Mouse (Mus musculus) stomach, embryonic 14.5 days (tissue): ENCODE results near the gene Mrpl52. TPM values are rescaled to one million over a fixed set of nuclear protein-coding genes. Genes with fewer than 3 reads are reported as not detected.

Experiments
- ATAC-seq: fragments of 200-750 bp; cut with Nextera tagmentation; 2 replicates; pipeline ENCODE4 v1.8.0; 2017; ENCODE audit warnings: low read depth, moderate TSS enrichment; ENCODE audit not compliant: insufficient number of reproducible peaks, insufficient read depth, low FRiP score
- H3K27ac ChIP-seq: fragments of 300-500 bp; sonication (generic); 2 replicates; pipeline ENCODE4 v1.5.1; 2014; ENCODE audit warnings: mild to moderate bottlenecking, low read length, moderate library complexity, mixed read lengths
- H3K27me3 ChIP-seq: fragments of 300-500 bp; sonication (generic); 2 replicates; pipeline ENCODE4 v1.6.1; 2014; ENCODE audit warnings: low read length, control low read depth, mixed read lengths; ENCODE audit not compliant: control insufficient read depth, insufficient read depth
- H3K36me3 ChIP-seq: fragments of 300-500 bp; sonication (generic); 2 replicates; pipeline ENCODE4 v1.6.1; 2014; ENCODE audit warnings: mild to moderate bottlenecking, control low read depth, low read length, moderate library complexity, mixed read lengths; ENCODE audit not compliant: control insufficient read depth, insufficient read depth
- H3K4me1 ChIP-seq: fragments of 300-500 bp; sonication (generic); 2 replicates; pipeline ENCODE4 v1.6.1; 2014; ENCODE audit warnings: low read length, control low read depth, mixed read lengths; ENCODE audit not compliant: control insufficient read depth, insufficient read depth
- H3K4me2 ChIP-seq: fragments of 300-500 bp; sonication (generic); replicated peaks from 2 replicates; pipeline ENCODE4 v1.6.1; 2014; ENCODE audit warnings: low read depth, low read length, control low read depth
- H3K4me3 ChIP-seq: fragments of 300-500 bp; sonication (generic); 2 replicates; pipeline ENCODE4 v1.5.1; 2014; ENCODE audit warnings: low read depth, low read length, control low read depth
- H3K9ac ChIP-seq: fragments of 300-500 bp; sonication (generic); replicated peaks from 2 replicates; pipeline ENCODE4 v1.6.1; 2014; ENCODE audit warnings: low read depth, mild to moderate bottlenecking, control low read depth, low read length, moderate library complexity, mixed read lengths
- H3K9me3 ChIP-seq: fragments of 300-500 bp; sonication (generic); 2 replicates; pipeline ENCODE4 v1.6.1; 2016; ENCODE audit warnings: low read depth, low read length, control low read depth; ENCODE audit not compliant: control insufficient read depth
- WGBS: fragments of 180-500 bp; shearing (Covaris S2); extraction: QIAGEN DNeasy Blood & Tissue Kit; methylation state at CpG from one replicate; pipeline ENCODE4 v1.1.7; 2014; 5-methylcytosine and 5-hydroxymethylcytosine counted together
- polyA plus RNA-seq: library from polyadenylated mRNA; unstranded; fragments of >200 nt; fragmentation: Nextera tagmentation; extraction: Ambion mirVana; gene quantifications from 2 replicates; pipeline ENCODE4 v1.2.1, GENCODE M21; 2014

The Mrpl52 gene
- polyA plus RNA-seq = 284 and 312 TPM in 2 replicates

GRCm38 (mm10) chr14:54426689-54427398 lies at the start of gene Mrpl52:
Gene Mrpl52 (plus strand): TSS chr14:54426909.
- WGBS = under 1% methylated on average over 48 of the region's 48 CpGs
- peak; percentile 64; the same call in 1 of the 2 replicates for ATAC-seq
- Histone ChIP-seq H3K9me3 (no peaks in the 10 kb centered on the region), H3K36me3 (peaks cover 6% of the 10 kb centered on the region; the same call in 1 of the 2 replicates), H3K4me3 (peak within 1 kb of the TSS; percentile 94), H3K4me1 (peaks cover 15% of the 10 kb centered on the region; the same call in 1 of the 2 replicates), H3K9ac (peak within 1 kb of the TSS; percentile 77), H3K4me2 (peak within 1 kb of the TSS; percentile 74), H3K27me3 (no peaks in the 10 kb centered on the region), H3K27ac (peak within 1 kb of the TSS; percentile 89)

- ATAC-seq = no peak
- 81% methylated on average over 6 of the region's 6 CpGs for WGBS
- H3K27ac ChIP-seq = no peak overlapping the region
- H3K4me3 ChIP-seq = no peak overlapping the region
- no peaks in the 10 kb centered on the region for H3K27me3 ChIP-seq
- no peak overlapping the region for H3K4me2 ChIP-seq
- no peaks in the 10 kb centered on the region for H3K9me3 ChIP-seq
- peaks cover 3% of the 10 kb centered on the region; the same call in 1 of the 2 replicates for H3K36me3 ChIP-seq
- H3K4me1 ChIP-seq = 0 out of 2 replicates have a peak, but pooled peaks cover 3% of the 10 kb centered on the region
- H3K9ac ChIP-seq = no peak overlapping the region
Measured at GRCm38 (mm10) chr14:54377166-54377565, 49.5 kb upstream of the Mrpl52 start.

GRCm38 (mm10) chr14:54379571-54379970 lies 47.1 kb upstream of the Mrpl52 start:
- Histone ChIP-seq H3K4me3 (no peak overlapping the region), H3K9ac (no peak overlapping the region), H3K36me3 (no peaks in the 10 kb centered on the region), H3K27ac (no peak overlapping the region), H3K4me2 (no peak overlapping the region), H3K9me3 (no peaks in the 10 kb centered on the region), H3K4me1 (0 out of 2 replicates have a peak, but pooled peaks cover 4% of the 10 kb centered on the region), H3K27me3 (no peaks in the 10 kb centered on the region)
- ATAC-seq = no peak
- 54% methylated on average over 13 of the region's 13 CpGs for WGBS

GRCm38 (mm10) chr14:54380616-54381015 lies 46.1 kb upstream of the Mrpl52 start:
- ATAC-seq = no peak

GRCm38 (mm10) chr14:54381816-54382215 lies 44.9 kb upstream of the Mrpl52 start:
- no peaks in the 10 kb centered on the region for H3K27me3 ChIP-seq
- H3K4me3 ChIP-seq = no peak overlapping the region
- no peak overlapping the region for H3K27ac ChIP-seq
- no peak overlapping the region for H3K9ac ChIP-seq
- 61% methylated on average over 10 of the region's 10 CpGs for WGBS
- H3K9me3 ChIP-seq = no peaks in the 10 kb centered on the region
- ATAC-seq = no peak
- no peaks in the 10 kb centered on the region for H3K36me3 ChIP-seq
- H3K4me1 ChIP-seq = 0 out of 2 replicates have a peak, but pooled peaks cover 4% of the 10 kb centered on the region
- H3K4me2 ChIP-seq = no peak overlapping the region

More at GRCm38 (mm10) chr14:54380616-54381015, 46.1 kb upstream of the Mrpl52 start:
- no peaks in the 10 kb centered on the region for H3K27me3 ChIP-seq
- no peaks in the 10 kb centered on the region for H3K9me3 ChIP-seq
- H3K4me3 ChIP-seq = no peak overlapping the region
- WGBS = 70% methylated on average over 4 of the region's 4 CpGs
- H3K4me1 ChIP-seq = 0 out of 2 replicates have a peak, but pooled peaks cover 4% of the 10 kb centered on the region
- no peak overlapping the region for H3K9ac ChIP-seq
- no peak overlapping the region for H3K27ac ChIP-seq
- H3K4me2 ChIP-seq = no peak overlapping the region
- no peaks in the 10 kb centered on the region for H3K36me3 ChIP-seq

- Histone ChIP-seq H3K9ac (no peak overlapping the region), H3K27me3 (no peaks in the 10 kb centered on the region), H3K27ac (no peak overlapping the region), H3K4me2 (no peak overlapping the region), H3K36me3 (no peaks in the 10 kb centered on the region), H3K4me3 (no peak overlapping the region), H3K4me1 (0 out of 2 replicates have a peak, but pooled peaks cover 4% of the 10 kb centered on the region), H3K9me3 (no peaks in the 10 kb centered on the region)
- ATAC-seq = no peak
- WGBS = 78% methylated on average over 9 of the region's 9 CpGs
Measured at GRCm38 (mm10) chr14:54382641-54383040, 44.1 kb upstream of the Mrpl52 start.

GRCm38 (mm10) chr14:54383355-54383771 lies 43.3 kb upstream of the Mrpl52 start:
- Histone ChIP-seq H3K4me3 (no peak overlapping the region), H3K27ac (no peak overlapping the region), H3K9ac (no peak overlapping the region), H3K4me1 (0 out of 2 replicates have a peak, but pooled peaks cover 4% of the 10 kb centered on the region), H3K27me3 (no peaks in the 10 kb centered on the region), H3K9me3 (no peaks in the 10 kb centered on the region), H3K4me2 (no peak overlapping the region), H3K36me3 (no peaks in the 10 kb centered on the region)
- WGBS = 54% methylated on average over 4 of the region's 4 CpGs
- peak; percentile 42; the same call in 1 of the 2 replicates for ATAC-seq

- H3K9me3 ChIP-seq = no peaks in the 10 kb centered on the region
- H3K36me3 ChIP-seq = no peaks in the 10 kb centered on the region
- H3K27ac ChIP-seq = no peak overlapping the region
- 0 out of 2 replicates have a peak, but pooled peaks cover 4% of the 10 kb centered on the region for H3K4me1 ChIP-seq
- no peak overlapping the region for H3K9ac ChIP-seq
- no peak for ATAC-seq
- no peaks in the 10 kb centered on the region for H3K27me3 ChIP-seq
- no peak overlapping the region for H3K4me2 ChIP-seq
- WGBS = 89% methylated on average over 8 of the region's 8 CpGs
- no peak overlapping the region for H3K4me3 ChIP-seq
Measured at GRCm38 (mm10) chr14:54384396-54384795, 42.3 kb upstream of the Mrpl52 start.
